Mouse (Mus musculus) B cell, adult 67 days (primary cell): ENCODE results near the gene Vsig1. TPM values are rescaled to one million over a fixed set of nuclear protein-coding genes. Genes with fewer than 3 reads are reported as not detected.

Source experiments
- total RNA-seq, 2 experiments: library from RNA; stranded (reverse); gene quantifications; 4 replicates each; pipeline ENCODE4 v1.2.4; 2023

Vsig1 gene
- not detected for total RNA-seq

GRCm38 (mm10) chrX:140907360-140907759 is at the start of gene Vsig1:
Gene Vsig1, plus strand, starts transcription at chrX:140907608.

GRCm38 (mm10) chrX:140956272-140956940 is 49.0 kb downstream of the Vsig1 start, which contains the start of the genes Psmd10 and Atg4a:
Gene Psmd10, minus strand, starts transcription at chrX:140956728.
Gene Atg4a, plus strand, starts transcription at chrX:140956907.

Other genes starting within 250 kb of the Vsig1 start
- gene Mid2, start 243.0 kb upstream of the Vsig1 start, total RNA-seq: not detected
- not detected for gene Tex13b, start 94.2 kb upstream of the Vsig1 start, total RNA-seq
- gene Psmd10, start 49.1 kb downstream of the Vsig1 start, total RNA-seq: 10 to 100 TPM; 16.2 to 16.3 TPM
- 10 to 100 TPM; 17.2 to 20.8 TPM for gene Atg4a, start 49.3 kb downstream of the Vsig1 start, total RNA-seq